Mouse (Mus musculus) CH12.LX (cell line): ENCODE measurements around the gene Nab1. TPM values are rescaled to one million over a fixed set of nuclear protein-coding genes. Genes with fewer than 3 reads are reported as not detected.

ENCODE experiments used
- polyA plus RNA-seq: library from polyadenylated mRNA; unstranded; fragments of >175 nt; gene quantifications from 2 replicates; pipeline ENCODE4 v1.2.1, GENCODE M21; 2012; ENCODE audit warnings: low read depth; ENCODE audit not compliant: insufficient read length
- total RNA-seq, 2 experiments: library from RNA; depleted of rRNA; stranded (reverse); fragments of 300-350 nt in 1 of 2; fragments of >200 nt in 1 of 2; gene quantifications; 2 replicates each; pipeline ENCODE4 v1.2.3; 2012 to 2014

Nab1 gene
- total and polyA plus RNA-seq, 3 experiments = 13.8 to 18.9 (median 18.7) TPM

Other genes with a start within 250 kb of the Nab1 start
- gene Nemp2, start 130.0 kb upstream of the Nab1 start, total RNA-seq (2012; rRNA removed) = 9.4 and 11.2 TPM in 2 replicates
- 18.2 and 20.1 TPM in 2 replicates for gene Nemp2, start 130.0 kb upstream of the Nab1 start, total RNA-seq (2014; rRNA removed)
- gene Nemp2, start 130.0 kb upstream of the Nab1 start, polyA plus RNA-seq = 10.2 and 13.3 TPM in 2 replicates
- gene Mfsd6, start 226.8 kb upstream of the Nab1 start, total RNA-seq (2012; rRNA removed) = 0.47 and 0.50 TPM in 2 replicates
- 0.36 and 0.38 TPM in 2 replicates for gene Mfsd6, start 226.8 kb upstream of the Nab1 start, total RNA-seq (2014; rRNA removed)
- gene Mfsd6, start 226.8 kb upstream of the Nab1 start, polyA plus RNA-seq = 0.63 and 0.89 TPM in 2 replicates